Mouse (Mus musculus): Measurements from ENCODE around the gene Mark4. TPM values are rescaled to one million over a fixed set of nuclear protein-coding genes. Genes with fewer than 3 reads are reported as not detected.

Gene Mark4
- polyA plus RNA-seq, 1 experiment from 2014 or later, result 1.8 TPM

- TF ChIP-seq CTCF (IDR thresholded peaks at IDR 0.05; ENCODE audit: low read depth) (no peak), EP300 (IDR thresholded peaks at IDR 0.05; ENCODE audit: low read depth) (no peak)
- DNase-seq, result no peak
- Histone ChIP-seq H3K27me3 (ENCODE audit: insufficient read depth, low read length) (peaks cover 30% of the 10 kb centered on the region), H3K36me3 (replicated peaks; ENCODE audit: insufficient read depth, low read length) (no peaks in the 10 kb centered on the region), H3K4me2 (ENCODE audit: low read depth, low read length) (peak within 1 kb of the TSS; percentile 93), H3K4me3 (ENCODE audit: low read depth, low read length) (peak within 1 kb of the TSS; percentile 60), H3K27ac (ENCODE audit: low read depth) (no peak within 1 kb of the TSS), H3K4me1 (ENCODE audit: insufficient read depth) (peaks cover 10% of the 10 kb centered on the region; the same call in 1 of the 2 replicates), H3K9me3 (ENCODE audit: low read length) (peaks cover 6% of the 10 kb centered on the region; the same call in 1 of the 2 replicates), H3K9ac (replicated peaks) (0 out of 2 replicates have a peak within 1 kb of the TSS, but pooled peaks have one; percentile 16)
- WGBS (ENCODE audit: insufficient replicate concordance), result 47% methylated on average over 7 of the region's 7 CpGs
- ATAC-seq, result no peak
These were observed 54.1 kb downstream of the Mark4 start, which contains the start of gene Ckm for GRCm38 (mm10) chr7:19404476-19404875. TSS of gene Ckm (plus strand) at chr7:19404776.

- ATAC-seq (peak; percentile 76), DNase-seq (peak; percentile 83)
- H3K4me2 ChIP-seq (ENCODE audit: low read depth, low read length), result peak within 1 kb of the TSS; percentile 93
- peaks cover 6% of the 10 kb centered on the region; the same call in 1 of the 2 replicates for H3K9me3 ChIP-seq (ENCODE audit: low read length)
- no peak within 1 kb of the TSS for H3K27ac ChIP-seq (ENCODE audit: low read depth)
- H3K4me3 ChIP-seq (ENCODE audit: low read depth, low read length), result peak within 1 kb of the TSS; percentile 60
- TF ChIP-seq EP300 (IDR thresholded peaks at IDR 0.05; ENCODE audit: low read depth) (no peak), CTCF (IDR thresholded peaks at IDR 0.05; ENCODE audit: low read depth) (no peak)
- no peaks in the 10 kb centered on the region for H3K36me3 ChIP-seq (replicated peaks; ENCODE audit: insufficient read depth, low read length)
- 0 out of 2 replicates have a peak within 1 kb of the TSS, but pooled peaks have one; percentile 16 for H3K9ac ChIP-seq (replicated peaks)
- peaks cover 13% of the 10 kb centered on the region; the same call in 1 of the 2 replicates for H3K4me1 ChIP-seq (ENCODE audit: insufficient read depth)
- H3K27me3 ChIP-seq (ENCODE audit: insufficient read depth, low read length), result peaks cover 30% of the 10 kb centered on the region
- under 1% methylated on average over 60 of the region's 62 CpGs for WGBS (ENCODE audit: insufficient replicate concordance)
These were observed 54.8 kb downstream of the Mark4 start, which contains the start of gene Klc3 for GRCm38 (mm10) chr7:19403731-19404296. TSS of gene Klc3 (minus strand) at chr7:19404104.

GRCm38 (mm10) chr7:19402535-19403112, 56.0 kb downstream of the Mark4 start:
- TF ChIP-seq EP300 (IDR thresholded peaks at IDR 0.05; ENCODE audit: low read depth) (no peak), CTCF (IDR thresholded peaks at IDR 0.05; ENCODE audit: low read depth) (no peak)
- DNase-seq, result no peak
- H3K9me3 ChIP-seq (ENCODE audit: low read length), result peaks cover 6% of the 10 kb centered on the region; the same call in 1 of the 2 replicates
- no peak overlapping the region for H3K4me3 ChIP-seq (ENCODE audit: low read depth, low read length)
- H3K36me3 ChIP-seq (replicated peaks; ENCODE audit: insufficient read depth, low read length), result no peaks in the 10 kb centered on the region
- WGBS (ENCODE audit: insufficient replicate concordance), result 80% methylated on average over 9 of the region's 9 CpGs
- H3K9ac ChIP-seq (replicated peaks), result no peak overlapping the region
- ATAC-seq, result no peak
- H3K4me1 ChIP-seq (ENCODE audit: insufficient read depth), result peaks cover 13% of the 10 kb centered on the region; the same call in 1 of the 2 replicates
- H3K27ac ChIP-seq (ENCODE audit: low read depth), result no peak overlapping the region
- H3K27me3 ChIP-seq (ENCODE audit: insufficient read depth, low read length), result peaks cover 30% of the 10 kb centered on the region
- H3K4me2 ChIP-seq (ENCODE audit: low read depth, low read length), result no peak overlapping the region

- H3K9me3 ChIP-seq (ENCODE audit: low read length), result peaks cover 6% of the 10 kb centered on the region; the same call in 1 of the 2 replicates
- H3K4me1 ChIP-seq (ENCODE audit: insufficient read depth), result peaks cover 13% of the 10 kb centered on the region; the same call in 1 of the 2 replicates
- ATAC-seq (no peak), DNase-seq (no peak)
- no peak overlapping the region for H3K9ac ChIP-seq (replicated peaks)
- H3K4me2 ChIP-seq (ENCODE audit: low read depth, low read length), result no peak overlapping the region
- no peak overlapping the region for H3K27ac ChIP-seq (ENCODE audit: low read depth)
- no peak overlapping the region for H3K4me3 ChIP-seq (ENCODE audit: low read depth, low read length)
- peak; percentile 32; the same call in 1 of the 2 replicates for TF ChIP-seq CTCF (IDR thresholded peaks at IDR 0.05; ENCODE audit: low read depth)
- no peak for TF ChIP-seq EP300 (IDR thresholded peaks at IDR 0.05; ENCODE audit: low read depth)
- H3K27me3 ChIP-seq (ENCODE audit: insufficient read depth, low read length), result peaks cover 30% of the 10 kb centered on the region
- 76% methylated on average over 4 of the region's 4 CpGs for WGBS (ENCODE audit: insufficient replicate concordance)
- H3K36me3 ChIP-seq (replicated peaks; ENCODE audit: insufficient read depth, low read length), result no peaks in the 10 kb centered on the region
These were observed 57.7 kb downstream of the Mark4 start for GRCm38 (mm10) chr7:19400946-19401345.

GRCm38 (mm10) chr7:19399496-19400280, 58.9 kb downstream of the Mark4 start:
- ATAC-seq, result peak; percentile 66

More at GRCm38 (mm10) chr7:19399496-19400280, 58.9 kb downstream of the Mark4 start:
- Histone ChIP-seq H3K36me3 (replicated peaks; ENCODE audit: insufficient read depth, low read length) (peaks cover 4% of the 10 kb centered on the region), H3K27ac (ENCODE audit: low read depth) (no peak overlapping the region), H3K27me3 (ENCODE audit: insufficient read depth, low read length) (peaks cover 24% of the 10 kb centered on the region), H3K9ac (replicated peaks) (0 out of 2 replicates have a peak overlapping the region, but pooled peaks have one; percentile 34), H3K4me1 (ENCODE audit: insufficient read depth) (peaks cover 13% of the 10 kb centered on the region; the same call in 1 of the 2 replicates), H3K4me2 (ENCODE audit: low read depth, low read length) (peak overlapping the region; percentile 62), H3K4me3 (ENCODE audit: low read depth, low read length) (no peak overlapping the region), H3K9me3 (ENCODE audit: low read length) (peaks cover 6% of the 10 kb centered on the region; the same call in 1 of the 2 replicates)
- no peak for TF ChIP-seq EP300 (IDR thresholded peaks at IDR 0.05; ENCODE audit: low read depth)
- TF ChIP-seq CTCF (IDR thresholded peaks at IDR 0.05; ENCODE audit: low read depth), result no peak
- peak; percentile 71 for DNase-seq
- WGBS (ENCODE audit: insufficient replicate concordance), result 7% methylated on average over 27 of the region's 27 CpGs
